Mouse (Mus musculus) 3T3-L1 (cell line): Measurements from ENCODE around the gene Gm5485.

Experiments used
- DNase-seq: peaks from one replicate; pipeline ENCODE4 v3.0.0-alpha.2; 2015; ENCODE audit warnings: low read depth, low spot score

Gene Gm5485

DNA sequence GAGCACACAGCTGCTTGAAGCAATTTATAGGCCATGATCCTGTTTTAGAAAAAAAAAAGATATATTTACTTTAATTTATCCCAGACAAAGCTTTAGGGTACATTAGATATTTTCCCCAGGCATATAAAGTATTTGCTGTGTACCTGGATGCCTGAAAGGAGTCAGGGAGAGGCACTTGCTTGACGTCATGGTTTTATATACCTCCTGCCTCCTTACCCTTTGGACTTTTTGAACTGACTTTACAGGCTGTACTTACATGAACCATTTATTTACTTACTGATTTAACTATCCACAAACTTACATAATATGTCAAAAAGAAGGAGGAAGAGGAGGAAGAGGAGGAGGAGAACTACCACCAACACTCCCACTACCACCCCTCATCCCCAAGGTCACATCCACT is at the start of gene Gm5485:
Gm5485 (minus strand) TSS at position 171 of the 400 bp plus-strand sequence.
- DNase-seq, result no peak

DNA sequence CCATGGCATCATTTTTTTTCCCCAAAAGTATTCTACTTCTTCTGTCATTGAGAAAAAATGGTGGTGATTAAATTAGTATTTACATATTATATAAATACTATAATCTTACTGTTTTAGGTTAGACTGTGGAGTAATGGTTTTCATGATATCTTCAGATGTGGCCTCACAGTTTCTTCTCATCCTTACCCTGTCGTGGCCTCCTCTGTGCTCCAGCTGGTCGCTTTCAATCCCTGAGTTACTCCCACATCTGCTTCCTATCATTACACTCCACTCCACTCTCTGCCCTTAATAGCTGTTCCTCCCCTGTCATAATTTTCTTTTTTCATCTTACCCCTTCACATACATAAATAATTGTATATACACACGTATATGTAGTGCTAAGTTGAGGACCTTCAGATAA is 41.0 kb upstream of the Gm5485 start:
- no peak for DNase-seq

DNA sequence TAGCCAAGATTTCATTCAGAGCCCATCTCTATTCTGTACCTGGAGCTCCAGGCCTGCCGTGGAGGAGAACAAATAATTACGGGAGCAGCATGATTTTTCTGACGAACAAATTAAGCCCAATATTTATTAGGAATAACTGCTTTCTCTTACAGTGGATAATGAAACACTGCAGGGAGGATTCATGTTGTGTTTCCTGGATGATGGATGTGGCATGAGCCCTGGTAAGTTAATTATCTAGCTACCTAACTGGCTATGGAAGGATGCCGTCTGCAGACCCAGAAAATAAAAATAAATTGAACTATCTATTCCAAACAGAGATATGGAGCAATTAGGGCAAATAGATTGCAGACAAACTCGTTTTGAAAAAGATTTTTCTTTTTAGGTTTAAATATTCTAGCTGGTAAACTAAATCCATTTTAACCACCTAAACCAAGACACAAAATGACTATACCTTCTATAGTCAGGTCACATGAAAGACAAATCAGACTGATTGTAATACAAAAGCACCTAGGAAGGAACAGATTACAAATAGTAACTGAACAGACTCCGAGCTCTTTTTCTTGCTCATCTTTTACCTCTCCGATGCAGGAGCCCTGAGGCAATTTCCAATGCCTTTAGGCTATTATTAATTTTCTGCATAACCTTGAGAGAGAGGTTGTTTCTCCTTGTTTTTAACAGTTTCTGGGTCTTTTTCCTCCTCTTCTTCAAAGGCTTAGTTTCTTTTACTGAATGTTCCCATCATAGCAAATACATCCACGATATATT is 34.1 kb upstream of the Gm5485 start:
- no peak for DNase-seq

DNA sequence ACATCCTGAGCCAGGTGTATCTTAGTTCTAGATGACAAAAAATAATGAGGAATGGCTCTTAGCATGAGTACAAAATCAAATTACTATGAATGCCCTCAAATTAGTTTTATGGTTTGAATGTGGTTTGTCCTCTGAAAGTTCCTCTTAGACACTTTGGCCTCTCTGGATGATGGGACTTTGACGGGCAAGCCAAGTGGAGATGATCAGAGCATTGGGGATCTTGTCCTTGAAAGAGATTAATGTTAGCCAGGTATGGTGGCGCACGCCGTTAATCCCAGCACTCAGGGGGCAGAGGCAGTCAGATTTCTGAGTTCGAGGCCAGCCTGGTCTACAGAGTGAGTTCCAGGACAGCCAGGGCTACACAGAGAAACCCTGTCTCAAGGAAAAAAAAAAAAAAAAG is 32.4 kb upstream of the Gm5485 start:
- no peak for DNase-seq

DNA sequence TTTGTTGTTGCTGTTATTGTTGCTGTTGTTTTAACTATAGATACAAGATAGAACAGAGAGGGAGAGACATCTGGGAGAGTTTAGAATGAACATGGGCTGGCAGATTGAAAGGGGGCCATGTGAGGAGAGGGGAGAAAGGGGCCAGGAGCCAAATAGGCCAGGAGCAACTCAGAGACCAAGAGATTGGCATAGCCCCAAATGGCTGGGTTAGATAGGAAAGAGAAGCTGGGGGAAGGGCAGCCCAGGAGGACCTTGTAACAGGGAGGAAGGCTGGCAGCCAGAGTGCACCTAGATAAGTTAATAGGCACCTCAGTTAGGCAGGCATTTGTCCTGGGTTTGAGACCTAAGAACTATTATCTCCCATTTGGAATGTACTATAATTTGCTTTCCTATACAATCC is 25.3 kb upstream of the Gm5485 start:
- DNase-seq, result no peak

DNA sequence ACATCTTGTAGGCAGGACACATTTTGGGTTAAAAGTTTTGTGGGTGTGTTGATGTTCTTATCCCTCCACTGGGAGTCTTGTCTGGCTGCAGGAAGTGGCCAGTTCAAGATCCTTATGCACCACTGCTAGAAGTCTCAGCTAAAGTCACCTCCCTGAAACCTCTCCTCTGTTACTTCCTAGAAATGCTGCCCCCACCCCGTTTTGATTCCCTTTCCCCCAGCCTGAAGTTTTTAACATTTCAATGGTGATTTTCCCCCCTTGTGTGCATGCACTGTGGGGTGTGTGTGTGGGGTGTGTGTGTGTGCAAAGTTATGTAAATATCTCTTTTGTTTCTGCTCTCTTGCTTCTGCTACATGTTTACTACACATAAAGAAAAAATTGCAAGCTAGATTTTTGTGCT is 23.2 kb upstream of the Gm5485 start:
- no peak for DNase-seq

DNA sequence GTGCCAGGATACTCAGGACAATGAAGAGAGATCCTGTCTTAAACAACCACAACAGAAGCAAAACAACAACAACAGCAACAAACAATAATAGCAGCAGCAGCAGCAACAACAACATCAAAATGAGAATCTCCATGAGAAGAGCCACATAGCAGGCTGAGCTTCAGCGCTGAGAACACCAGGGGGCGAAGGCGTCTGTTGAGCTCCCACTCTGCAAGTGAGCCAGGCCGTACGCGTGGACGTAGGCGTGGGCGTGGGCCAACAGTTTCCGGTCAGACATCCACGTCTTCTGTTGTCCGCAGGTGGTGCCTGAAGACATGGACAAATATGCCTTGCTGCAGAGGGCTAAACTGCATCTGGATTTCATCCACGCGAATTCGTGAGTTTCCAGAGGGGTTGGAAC is 18.8 kb upstream of the Gm5485 start, which contains the start of gene Morc1:
Morc1 (plus strand) TSS at position 211 of the 400 bp plus-strand sequence.
- no peak for DNase-seq

DNA sequence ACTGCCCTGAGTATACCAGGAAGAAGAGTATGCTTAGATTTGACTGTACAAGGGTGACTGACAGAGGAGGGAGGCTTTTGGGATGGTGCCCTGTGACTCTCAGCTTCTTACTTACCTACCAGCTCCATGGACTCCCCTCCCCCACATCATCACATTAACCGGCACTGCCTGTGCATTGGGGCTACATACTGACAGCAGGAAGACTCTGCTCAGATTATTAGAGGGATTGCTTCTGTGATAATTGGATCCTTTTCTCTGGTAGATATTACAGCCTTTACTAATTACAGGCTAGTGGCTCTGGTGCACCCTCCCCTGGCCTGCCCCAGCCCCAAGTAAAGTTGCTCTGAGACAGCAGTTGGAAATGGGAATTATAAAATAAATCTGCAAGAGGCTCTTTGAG is 17.2 kb upstream of the Gm5485 start:
- DNase-seq, result no peak

DNA sequence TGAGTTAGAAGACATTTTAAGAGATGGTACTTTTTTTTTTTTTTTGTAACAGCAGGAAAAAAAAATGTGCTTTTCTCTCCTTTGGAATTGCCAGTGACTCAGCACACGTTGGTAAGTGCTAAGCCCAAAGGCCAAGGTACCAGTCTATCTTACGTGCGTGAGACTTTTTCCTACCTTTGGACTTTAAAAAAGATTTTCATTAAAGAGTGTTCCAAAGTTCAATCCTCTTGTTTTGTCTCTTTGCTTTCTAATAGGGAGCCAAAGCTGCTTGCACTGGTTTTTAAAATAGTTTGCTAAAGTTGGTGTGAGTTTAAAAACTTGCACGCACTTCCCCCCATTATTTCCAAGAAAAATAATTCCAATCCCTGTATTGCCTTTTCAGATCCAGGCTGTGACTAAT is 11.9 kb upstream of the Gm5485 start:
- DNase-seq, result no peak

DNA sequence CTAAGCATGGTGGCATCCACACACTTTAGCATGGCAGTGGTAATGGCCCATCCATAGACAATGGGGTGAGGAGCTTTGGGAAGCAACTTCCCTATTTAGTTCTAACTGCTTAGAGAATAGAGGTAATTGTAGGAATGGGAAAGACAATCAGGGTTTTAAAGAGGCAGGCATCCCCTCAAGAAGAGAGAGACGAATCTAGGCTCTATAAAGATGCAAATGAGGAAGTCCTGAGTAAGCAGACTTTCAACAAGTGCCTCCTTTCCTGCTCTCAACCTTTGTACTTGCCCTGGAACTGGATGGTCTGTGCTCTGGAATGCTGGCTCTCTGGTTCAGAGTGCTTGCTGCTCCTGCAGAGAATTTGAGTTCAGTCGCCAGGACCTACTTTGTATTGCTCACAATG is 10.3 kb upstream of the Gm5485 start:
- DNase-seq, result no peak

DNA sequence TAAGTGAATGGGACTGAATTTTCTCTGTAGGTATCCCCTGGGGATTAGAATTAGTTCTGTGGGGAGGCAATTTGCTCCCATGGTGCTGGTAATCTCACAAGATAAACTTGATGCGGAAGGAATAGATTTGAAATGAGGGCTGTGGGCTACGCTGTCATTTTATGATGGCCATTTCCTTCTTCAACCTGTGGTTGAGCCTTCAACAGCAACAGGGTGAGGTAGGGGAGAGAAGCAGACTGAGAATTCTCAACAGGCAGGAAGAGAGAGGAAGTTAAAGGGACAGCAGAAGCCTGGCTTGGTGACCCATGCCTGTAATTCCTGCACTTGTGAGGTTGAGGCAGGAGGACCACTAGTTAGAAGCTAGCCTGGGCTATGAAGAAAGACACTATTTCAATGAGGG is 6.8 kb upstream of the Gm5485 start:
- no peak for DNase-seq

DNA sequence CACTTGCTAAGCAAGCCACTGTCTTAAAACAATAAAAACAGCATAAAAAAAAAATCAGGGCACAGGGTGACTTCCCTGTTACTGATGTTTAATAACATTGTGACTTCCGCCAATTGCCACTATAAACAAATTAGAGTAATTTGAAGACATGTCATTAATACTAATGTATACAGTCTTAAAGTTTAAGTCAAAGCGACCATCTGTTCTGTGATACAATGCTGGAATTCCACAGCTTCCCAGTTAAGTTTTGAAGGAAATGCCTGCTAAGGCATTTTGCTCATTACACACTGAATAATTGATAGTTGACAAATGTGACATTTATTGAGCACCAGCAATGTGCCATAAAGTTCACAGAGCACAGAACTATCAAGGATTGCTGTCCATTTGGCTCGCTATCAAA is 6.3 kb upstream of the Gm5485 start:
- DNase-seq, result no peak

DNA sequence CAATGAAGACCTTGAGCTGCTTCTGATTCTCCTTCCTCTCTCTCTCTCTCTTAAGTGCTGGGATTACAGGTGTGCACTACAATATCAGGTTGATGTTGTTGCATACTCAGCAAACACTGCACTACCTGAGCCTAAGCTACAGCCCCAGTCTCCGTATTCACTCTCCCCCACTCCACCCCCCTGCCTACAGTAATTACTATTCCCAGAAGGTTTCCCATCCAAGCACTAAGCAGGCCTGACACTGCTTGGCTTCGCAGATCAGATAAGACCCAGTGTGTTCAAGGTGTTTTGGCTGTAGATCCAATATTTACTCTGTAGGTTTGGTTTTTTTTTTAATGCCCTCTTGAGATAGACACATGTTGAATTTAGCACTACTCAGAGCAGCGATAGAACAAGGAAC is 2.1 kb downstream of the Gm5485 start:
- no peak for DNase-seq

DNA sequence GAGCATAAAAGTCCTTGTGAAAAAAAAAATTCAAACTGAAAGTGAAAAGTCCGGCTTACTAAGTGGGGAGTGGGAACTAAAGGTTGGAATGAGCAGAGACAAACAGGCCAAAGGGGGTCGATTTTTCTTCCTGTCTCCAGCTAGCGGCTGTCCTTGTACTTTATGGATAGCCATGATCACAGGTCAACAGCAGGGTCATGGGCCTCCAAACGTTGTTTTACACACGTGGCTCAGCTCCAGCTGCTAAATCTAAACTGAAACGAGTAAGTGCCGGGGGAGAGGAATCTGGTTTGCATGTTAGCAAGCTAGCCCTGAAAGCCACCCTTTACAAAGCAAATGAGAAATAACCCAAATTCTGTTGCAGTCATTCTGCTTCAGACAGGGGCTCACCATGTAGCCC is 2.6 kb downstream of the Gm5485 start:
- DNase-seq, result no peak

DNA sequence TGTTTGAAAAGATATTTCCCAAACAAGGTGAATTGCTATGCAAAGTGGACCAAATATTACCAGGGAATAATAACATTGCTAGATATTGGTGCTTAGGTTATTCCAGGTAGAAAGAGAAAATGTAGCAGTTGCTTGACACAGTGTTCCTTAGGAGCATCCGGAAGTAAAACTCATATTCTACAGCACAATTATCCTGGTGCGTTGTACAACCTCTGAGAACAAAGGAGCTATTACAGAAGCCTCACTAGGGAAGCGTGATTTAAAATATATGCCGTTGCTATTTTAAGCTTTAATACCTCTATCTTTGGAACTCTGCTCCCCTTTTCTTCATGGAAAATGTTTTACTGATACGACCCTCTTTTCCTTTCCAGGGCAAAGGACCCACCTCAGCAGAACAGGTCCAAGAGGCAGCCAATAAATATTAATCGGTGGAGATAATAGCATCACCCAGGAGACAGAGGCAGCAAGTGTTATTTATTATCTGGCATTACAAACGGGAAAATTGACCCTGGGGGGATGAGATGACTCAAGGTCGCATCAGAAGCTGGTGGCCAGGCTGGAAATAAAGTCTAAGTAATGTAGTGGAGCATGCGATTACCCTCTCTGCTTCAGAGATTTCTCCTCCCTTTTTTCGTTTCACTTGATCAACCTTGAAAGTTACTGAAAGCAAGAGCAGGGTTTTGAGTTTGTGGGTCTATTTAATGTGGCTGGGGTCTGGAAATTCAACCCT is 6.4 kb downstream of the Gm5485 start:
- no peak for DNase-seq

DNA sequence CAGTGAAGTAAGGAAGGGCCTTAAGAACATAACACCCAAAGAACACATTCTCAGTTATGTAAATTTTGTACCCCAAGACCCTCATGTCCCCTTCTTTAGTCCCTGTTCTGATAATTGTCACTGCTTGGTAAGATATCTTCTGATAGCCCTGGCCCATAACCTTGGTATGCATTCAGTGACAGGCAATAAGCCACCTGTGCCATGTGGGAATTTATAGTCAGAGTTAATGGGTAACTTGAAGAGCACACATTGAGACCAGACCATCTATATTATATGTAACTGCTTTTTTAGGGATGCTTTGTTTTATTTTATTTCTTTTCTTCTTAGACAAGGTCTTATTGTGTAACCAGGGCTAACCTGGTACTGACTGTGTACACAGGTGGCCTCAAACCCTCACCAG is 8.2 kb downstream of the Gm5485 start:
- DNase-seq, result no peak

DNA sequence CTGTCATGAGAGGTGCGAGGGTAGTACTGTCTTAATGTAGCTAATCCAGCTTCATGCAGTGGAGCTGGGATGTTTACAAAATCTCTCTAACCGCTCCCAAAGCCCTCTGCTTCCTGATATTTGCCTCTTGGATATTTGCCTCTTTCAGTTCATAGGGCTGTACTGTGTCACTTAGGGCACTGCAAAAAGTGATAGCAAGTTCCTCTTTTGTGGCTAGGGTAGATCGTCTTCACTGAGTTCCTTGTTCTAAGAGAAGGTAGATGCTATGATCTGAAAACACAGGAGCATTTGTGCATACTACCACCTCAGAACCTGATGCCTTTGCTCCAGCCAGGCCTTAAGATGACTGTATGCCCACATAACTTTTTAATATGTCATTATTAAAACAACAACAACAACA is 8.8 kb downstream of the Gm5485 start:
- DNase-seq, result no peak

DNA sequence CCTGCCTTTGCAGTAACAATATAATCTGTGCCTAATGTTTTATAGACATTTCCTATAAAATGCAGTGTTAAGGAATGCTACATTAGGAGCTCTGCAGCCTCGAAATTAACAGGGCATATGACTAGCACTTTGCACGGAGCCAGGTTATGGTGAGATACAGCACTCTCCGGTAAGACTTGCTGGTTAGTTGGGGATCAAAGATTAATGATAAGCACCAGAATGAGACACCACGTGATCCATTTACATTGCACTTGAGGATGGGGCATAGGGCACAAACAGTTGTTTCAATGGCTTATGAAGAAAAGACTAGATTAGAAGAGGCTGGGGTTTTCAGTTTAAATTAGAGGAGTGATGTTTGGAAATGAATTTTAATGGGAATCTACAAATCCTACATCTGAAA is 9.3 kb downstream of the Gm5485 start:
- DNase-seq, result no peak

DNA sequence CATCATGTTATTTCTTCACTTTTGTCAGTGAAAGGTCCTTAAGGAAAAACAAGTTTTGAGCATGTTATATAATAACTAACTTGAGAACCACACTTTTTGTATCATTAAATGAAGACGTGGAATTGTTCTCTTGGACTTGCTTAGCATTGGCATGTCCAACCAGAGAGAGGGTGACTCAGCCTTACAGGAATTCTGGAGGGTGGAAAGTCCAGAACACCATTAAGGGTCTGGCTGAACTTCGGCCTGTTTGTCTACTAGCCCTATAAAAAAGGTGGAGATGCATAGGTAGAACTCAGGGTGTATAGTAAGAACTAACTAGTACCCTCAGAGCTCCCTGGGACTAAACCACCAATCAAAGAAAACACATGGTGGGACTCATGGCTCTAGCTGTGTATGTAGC is 16.9 kb downstream of the Gm5485 start:
- no peak for DNase-seq

DNA sequence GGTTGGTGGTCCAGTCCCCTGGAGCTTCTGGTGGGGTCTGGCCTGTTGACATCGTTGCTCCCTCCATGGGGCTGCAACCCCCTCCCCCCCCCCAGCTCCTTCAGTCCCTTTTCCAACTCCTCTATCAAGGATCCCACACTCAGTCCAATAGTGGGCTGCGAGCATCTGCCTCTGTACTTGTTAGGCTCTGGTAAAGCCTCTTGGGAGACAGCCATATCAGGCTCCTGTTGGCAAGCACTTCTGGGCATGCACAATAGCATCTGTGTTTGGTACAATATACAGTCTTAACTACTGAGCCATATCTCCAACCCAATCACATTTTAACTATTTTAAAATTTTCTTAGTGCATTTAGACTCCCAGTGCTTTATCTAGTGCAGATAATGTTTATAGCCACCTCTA is 25.2 kb downstream of the Gm5485 start:
- DNase-seq, result no peak

DNA sequence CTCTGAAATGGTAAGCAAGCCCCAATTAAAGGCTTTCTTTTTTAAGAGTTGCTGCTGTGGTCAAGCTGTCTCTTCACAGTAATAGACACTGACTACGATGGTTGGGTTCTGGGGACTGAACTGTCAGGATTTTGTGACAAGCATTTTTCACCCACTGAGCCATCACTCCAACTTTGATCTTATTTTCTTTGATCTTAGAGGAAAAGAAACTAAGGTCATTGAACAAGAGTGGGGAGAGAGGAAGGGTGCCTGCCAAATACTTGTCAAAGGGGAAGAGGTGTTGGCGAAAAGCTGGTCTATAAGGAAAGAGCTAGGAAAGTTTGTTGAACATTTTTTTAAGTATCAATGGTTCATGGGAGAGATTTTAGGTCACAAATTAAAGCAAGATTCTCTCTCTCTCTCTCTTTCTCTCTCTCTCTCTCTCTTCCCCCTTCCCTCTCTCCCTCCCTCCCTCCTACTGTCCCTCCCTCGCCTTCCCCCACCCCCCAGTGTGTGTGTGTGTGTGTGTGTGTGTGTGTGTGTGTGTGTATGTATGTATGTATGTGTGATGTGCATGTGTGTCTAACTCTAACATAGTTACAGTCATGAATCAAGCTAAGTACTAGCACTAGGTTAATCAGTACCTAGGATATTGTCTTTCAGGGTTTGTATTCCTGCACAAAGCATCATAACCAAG is 28.5 kb downstream of the Gm5485 start:
- DNase-seq, result no peak

DNA sequence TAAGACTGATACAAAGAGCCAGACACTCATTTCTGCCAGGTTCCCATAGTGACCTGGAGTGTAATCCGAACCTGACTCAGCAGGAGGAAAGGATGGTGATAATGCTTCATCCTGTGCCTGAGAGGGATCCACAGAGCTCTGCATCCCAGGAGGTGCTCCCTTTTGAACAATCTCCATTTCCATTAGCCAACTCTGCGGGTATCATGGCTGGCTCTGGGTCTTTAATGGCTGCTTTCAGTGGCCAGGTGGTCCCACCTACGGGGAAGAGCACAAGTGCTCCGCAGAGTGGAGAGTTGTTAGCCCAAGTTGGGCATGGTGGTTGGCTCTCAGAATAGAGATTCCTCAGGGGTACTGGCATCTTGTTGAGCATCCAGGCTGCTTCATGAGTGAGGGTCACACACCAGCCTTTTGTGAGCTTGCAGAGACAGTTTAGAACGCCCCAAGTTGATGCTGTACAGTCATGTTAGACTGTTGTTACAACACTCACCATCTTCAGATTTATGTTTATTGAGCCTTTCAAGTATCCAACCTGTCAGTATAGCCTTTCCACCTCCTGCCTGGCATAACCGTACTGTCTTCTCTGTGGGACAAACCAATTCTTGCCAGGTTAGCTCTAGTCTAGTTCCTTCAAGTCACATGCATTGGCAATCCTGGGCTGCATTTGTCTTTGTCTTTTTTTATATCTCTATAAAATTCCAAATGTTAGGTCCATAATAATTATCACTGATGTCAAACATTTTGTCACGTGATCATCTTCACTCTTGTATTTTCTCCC is 38.3 kb downstream of the Gm5485 start:
- DNase-seq, result no peak
